Mouse (Mus musculus): ENCODE measurements at regions not wholly inside any gene's neighbourhood (a gene's known extent, or its start where the extent isn't known, plus 50 kb on each side); places are given as distances from the start of the nearest gene placed in this dataset.

DNA sequence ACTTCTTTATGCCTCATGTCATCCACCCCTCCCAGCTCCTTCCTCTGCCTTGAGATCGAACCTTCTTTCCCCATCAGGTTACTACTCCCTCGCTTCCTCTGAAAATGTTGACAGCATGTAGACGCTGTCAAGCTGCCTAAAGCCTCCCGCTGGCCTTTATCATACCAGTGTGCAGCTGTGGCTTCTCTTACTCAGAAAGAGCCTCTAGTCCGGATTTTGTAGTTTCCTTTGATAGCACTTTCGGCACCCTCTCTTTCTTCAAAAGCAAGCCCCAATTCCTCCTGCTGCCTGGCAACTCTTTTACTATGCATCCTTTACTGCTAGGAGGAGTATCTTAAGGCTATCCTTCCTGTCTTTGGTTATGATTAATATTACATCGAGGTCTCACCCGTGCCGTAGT lies 149.8 kb upstream of the Ppp2r3a start:
- DNase-seq (ENCODE audit: low spot score) = no peak

DNA sequence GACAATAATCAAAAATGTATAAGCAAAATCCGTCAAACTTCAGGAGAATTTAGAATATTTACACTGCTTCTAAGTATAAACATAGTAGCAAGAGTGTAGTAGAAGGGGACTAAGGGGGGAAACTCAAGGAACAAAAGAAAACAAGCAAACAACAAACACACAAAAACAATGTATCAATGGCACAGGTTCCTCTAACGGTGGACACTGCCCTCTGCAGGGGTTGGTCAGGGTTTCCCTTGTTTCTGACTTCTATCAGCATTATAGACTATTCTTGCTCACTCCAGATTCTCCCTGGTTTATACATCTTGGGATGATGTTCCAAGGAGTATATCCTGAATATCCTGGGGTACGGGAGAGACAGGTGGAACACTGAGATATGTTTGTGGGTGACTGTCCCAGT lies 147.3 kb upstream of the Ppp2r3a start:
- DNase-seq (ENCODE audit: low spot score) = no peak

DNA sequence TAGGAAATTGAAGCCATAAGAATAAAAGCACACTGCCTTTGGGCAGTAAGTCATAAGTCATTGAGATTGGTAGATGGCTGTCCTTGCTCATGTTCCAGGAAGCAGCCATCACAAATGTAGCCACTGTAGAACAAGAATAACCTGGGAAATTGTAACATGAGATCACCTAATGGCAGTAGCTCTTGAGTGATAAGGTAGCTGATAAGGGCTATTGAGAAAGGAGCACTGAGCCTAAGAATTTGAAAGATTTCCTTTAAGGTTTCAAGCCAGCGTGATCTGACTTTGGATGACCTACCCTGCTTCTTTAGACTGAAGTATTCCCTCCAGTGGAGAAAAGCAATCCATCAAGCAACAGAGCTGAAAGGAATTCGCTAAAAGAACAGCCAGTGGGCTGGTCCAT lies 117.8 kb upstream of the Ppp2r3a start:
- DNase-seq (ENCODE audit: low spot score) = no peak

DNA sequence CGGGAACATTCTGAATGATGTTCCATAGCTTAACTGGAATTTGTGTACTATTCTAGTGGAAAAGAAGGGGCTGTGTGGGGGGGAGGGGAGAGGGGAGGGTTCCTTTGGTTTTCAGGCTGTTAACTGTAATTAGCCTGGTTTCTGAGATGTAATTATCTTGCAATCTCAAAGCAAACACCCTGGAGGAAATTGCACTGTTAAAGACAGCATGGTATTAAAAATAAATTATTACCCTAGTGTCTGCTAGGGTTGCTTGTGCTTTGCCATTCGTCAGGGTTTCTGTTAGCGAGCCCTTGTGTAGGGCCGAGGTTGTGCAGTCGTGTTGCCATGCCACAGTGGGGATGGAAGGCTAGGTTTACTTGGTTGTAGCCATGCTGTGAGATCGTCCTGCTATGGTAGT lies 105.0 kb upstream of the Ppp2r3a start:
- no peak for DNase-seq (ENCODE audit: low spot score)

DNA sequence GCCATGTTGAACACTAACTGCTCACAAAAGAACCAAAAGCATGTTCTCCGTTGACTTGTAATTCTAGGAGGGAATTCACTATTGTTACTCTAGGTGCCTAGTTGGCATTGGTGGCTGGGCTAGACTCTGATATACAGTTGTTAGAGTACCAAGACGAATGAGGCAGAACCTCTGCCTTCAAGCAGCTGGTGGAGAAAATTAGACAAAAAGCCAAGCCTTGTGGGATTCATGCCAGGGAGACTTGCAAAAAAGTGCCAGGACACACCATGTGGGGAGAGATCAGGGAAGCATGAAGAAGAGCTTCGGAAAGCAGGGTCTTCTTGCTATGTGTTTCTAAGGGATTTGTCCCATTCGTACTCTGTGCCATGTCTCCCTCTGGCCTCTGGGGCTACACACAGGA lies 97.2 kb upstream of the Ppp2r3a start:
- no peak for DNase-seq (ENCODE audit: low spot score)

DNA sequence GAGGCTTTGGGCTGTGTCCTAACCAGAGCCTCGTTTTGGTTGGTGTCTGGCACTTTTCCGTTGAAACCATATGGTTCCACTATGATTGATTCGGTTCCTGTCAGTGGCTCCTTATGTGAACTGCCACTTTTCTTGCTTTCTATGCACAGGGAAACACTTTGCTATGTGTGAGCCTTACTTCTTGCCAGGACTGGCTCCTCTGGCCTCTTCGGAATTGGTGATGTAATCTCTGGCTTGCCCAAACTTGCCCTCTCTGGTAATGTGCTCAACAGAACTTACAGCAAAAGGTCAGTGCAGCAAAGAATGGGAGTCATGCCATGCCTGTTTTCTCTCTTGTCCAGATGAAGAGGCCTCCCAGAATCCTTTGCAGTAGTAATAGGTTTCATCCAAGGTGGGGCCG lies 91.3 kb upstream of the Ppp2r3a start:
- DNase-seq (ENCODE audit: low spot score) = no peak

DNA sequence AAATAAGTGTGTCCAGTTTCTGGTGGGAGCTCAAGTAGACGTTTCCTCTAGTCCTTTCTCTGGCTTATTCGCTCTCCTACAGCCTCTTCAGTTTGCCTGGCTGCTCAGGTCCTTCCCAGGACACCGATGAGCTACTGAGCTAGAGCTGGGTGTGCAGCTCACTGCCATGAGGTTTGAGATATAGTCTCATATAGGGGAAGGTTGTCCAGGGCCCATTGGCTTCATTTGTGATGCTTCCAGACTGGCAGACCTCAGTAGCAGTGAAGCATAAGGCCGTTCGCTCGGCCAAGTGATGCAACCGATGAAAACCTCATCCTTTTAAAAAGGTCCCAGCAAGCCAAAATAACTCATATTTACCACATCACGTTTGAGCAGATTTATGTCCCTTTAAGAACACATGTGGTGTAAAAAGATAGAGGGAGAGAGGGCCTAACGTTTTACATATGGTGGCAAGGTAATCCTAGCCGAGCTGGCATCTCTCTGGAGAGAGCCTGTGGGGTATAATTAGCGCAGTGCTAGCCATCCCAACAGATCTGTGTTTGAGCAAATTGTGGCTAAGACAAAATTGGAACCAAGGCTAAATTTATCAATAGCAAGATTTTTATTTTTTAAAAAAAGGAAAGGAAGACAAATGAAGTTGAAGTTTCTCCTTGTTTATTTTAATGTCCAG lies 89.3 kb upstream of the Ppp2r3a start:
- DNase-seq (ENCODE audit: low spot score) = no peak

DNA sequence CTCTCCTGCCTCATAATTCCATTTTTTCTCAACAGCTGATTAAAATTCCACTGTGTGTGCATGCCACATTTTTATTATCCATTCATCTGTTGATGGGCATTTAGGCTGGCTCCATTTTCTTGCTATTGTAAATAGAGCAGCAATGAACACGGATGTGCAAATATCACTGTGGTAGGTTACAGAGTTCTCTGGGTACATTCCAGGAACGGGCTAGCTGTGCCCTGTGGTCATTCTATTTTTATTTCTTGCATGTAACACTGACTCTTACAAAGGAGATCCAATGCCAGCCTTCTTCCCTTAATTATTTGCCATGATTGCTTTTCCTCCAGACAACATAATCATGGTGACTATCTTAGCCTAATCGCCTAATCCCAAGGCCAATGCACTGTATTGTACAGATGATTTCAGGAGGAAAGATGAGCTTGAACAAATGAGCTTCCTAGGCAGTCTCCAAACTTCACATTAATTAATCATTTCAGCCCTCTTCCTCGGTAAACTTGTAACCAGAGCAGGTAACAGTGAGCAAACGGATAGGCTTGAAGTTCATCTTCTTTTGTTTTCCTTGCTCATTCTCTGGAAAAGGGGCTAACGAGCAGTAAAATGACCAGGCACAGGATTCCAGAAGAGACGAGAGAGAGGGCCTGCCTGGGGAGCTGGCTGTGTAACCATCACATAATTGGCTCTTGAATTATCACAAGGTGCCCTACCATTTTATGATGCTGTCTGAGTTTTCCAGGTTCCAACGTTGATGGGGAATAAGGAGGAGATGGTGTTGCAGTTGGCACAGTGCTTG lies 77.6 kb upstream of the Ppp2r3a start:
- DNase-seq (ENCODE audit: low spot score) = no peak

DNA sequence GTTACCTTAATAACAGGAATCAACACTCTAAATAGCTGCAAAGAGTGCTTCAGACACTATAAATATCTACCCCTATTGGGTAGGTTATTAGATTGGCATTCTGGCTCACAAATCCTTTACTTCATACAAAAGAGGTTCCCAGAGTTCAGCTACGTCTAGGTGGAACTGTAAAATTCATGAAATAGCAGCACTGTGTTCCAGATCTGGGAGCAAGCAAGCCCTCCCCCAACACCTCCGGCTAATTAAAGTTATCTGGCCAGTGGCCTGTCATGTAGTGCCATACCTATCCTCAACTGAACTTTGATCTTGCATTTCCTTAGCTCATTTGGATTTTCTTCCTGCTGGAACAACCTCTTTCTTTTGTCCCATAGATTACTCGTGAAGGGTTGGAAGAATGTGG lies 75.4 kb upstream of the Ppp2r3a start:
- no peak for DNase-seq (ENCODE audit: low spot score)

DNA sequence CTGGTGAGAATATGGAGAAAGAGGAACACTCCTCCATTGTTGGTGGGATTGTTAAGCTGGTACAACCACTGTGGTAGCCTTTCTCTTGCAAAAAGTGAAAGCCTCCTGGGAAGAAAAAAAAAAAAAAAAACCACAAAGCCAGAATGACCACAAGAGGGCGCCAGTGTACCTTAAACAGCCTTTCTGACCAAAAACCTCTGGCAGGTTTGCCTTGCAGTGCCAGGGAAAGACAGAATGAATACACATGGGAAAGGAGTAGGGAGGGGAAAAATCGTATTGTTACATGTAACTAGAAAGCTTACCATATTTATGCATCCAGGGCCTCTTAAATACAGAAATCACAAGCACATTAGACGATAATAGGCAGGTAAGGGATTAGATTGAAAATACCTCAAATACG lies 62.4 kb upstream of the Ppp2r3a start:
- peak; percentile 15 for DNase-seq (ENCODE audit: low spot score)

DNA sequence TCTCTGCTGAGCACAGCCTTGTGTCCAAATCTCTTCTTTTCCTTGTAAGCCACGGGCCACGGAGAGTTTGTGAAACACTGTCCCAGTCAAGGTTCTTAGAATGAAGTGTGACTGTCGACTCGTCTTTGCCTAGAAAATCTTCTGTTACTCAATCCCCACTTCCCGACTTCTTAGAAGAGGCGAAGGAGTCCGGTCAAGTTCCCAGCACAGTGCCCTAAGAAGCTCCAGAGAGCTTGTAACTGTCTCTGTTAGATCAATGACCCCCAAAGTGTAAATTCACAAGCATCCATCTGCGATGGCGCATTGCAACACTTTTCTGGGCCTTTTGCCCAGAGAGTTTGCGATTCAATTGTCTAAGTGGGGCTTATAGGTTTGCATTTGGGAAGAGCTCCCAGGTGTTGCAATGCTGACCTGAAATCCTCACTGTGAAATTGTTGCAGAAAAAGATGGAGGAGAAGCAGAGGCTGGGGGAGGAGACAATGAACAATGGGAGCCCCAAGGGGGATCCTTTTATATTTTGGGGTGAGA lies 54.9 kb upstream of the Ppp2r3a start:
- DNase-seq (ENCODE audit: low spot score) = no peak

DNA sequence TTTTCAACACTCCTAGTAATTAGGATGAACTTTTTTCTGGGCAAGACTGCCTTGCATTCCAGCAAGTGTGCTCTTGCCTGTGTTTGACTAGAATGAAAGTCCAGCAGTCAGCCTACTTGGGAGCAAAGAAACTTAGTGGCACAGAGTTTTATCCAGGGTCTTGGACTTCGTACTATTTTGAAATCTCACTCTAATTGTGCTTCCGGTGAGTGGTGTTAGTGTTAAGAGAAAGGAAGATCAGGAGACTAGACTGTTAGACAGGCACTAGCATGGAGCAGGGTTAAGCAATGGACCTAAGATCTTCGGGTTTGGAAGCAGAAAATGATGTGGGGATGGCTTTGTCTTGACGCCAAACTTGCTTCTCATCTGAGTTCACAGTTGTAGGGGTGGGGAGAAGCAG lies 54.1 kb upstream of the Ppp2r3a start:
- DNase-seq (ENCODE audit: low spot score) = no peak
